Mouse (Mus musculus) MEL (cell line): ENCODE measurements at regions not wholly inside any gene's neighbourhood (a gene's known extent, or its start where the extent isn't known, plus 50 kb on each side); places are given as distances from the start of the nearest gene placed in this dataset.

Experiments
- DNase-seq: peaks from one replicate; pipeline ENCODE4 v3.0.0; 2011; ENCODE audit warnings: low read depth, low spot score
- H3K27ac ChIP-seq: 2 replicates; pipeline ENCODE4 v1.5.1; 2012; ENCODE audit warnings: low read depth, mild to moderate bottlenecking, control low read depth, low read length, moderate library complexity; ENCODE audit not compliant: control insufficient read depth
- H3K27me3 ChIP-seq, 2 experiments: fragments of 150-350 bp in 1 of 2; sonication (generic) in 1 of 2; 2 replicates each; pipeline ENCODE4 v1.6.1; 2012; ENCODE audit warnings: low read length in 2 of 2, mild to moderate bottlenecking in 2 of 2, improper control_type of control experiment in 1 of 2, moderate library complexity in 1 of 2; ENCODE audit not compliant: insufficient read depth in 2 of 2, control insufficient read depth in 1 of 2
- H3K36me3 ChIP-seq, 2 experiments: 2 replicates each; pipeline ENCODE4 v1.6.1; 2012 to 2014; ENCODE audit warnings: low read length in 2 of 2, improper control_type of control experiment in 1 of 2, inconsistent platforms in 1 of 2, mild to moderate bottlenecking in 1 of 2; ENCODE audit not compliant: insufficient read depth in 2 of 2, control insufficient read depth in 1 of 2
- H3K4me1 ChIP-seq, 2 experiments: fragments of 150-350 bp in 1 of 2; sonication (generic) in 1 of 2; 2 replicates each; pipeline ENCODE4 v1.6.1; 2012; ENCODE audit warnings: low read length in 2 of 2, improper control_type of control experiment in 1 of 2, mild to moderate bottlenecking in 1 of 2; ENCODE audit not compliant: insufficient read depth in 2 of 2, control insufficient read depth in 1 of 2
- H3K4me3 ChIP-seq, 2 experiments: fragments of 150-350 bp in 1 of 2; sonication (generic) in 1 of 2; 2 replicates each; pipeline ENCODE4 v1.5.1; 2012; ENCODE audit warnings: low read depth in 2 of 2, low read length in 2 of 2, mild to moderate bottlenecking in 2 of 2, moderate library complexity in 2 of 2, control low read depth in 1 of 2, improper control_type of control experiment in 1 of 2; ENCODE audit not compliant: control insufficient read depth in 1 of 2, insufficient read depth in 1 of 2
- H3K79me2 ChIP-seq: 2 replicates; pipeline ENCODE4 v1.6.1; 2012; ENCODE audit warnings: mild to moderate bottlenecking, low read length, moderate library complexity; ENCODE audit not compliant: control insufficient read depth, poor library complexity, insufficient read depth
- H3K9ac ChIP-seq: 2 replicates; pipeline ENCODE4 v1.6.1; 2012; ENCODE audit warnings: low read depth, mild to moderate bottlenecking, control low read depth, low read length, moderate library complexity; ENCODE audit not compliant: control insufficient read depth, poor library complexity, severe bottlenecking
- H3K9me3 ChIP-seq: fragments of 150-350 bp; sonication (generic); replicated peaks from 2 replicates; pipeline ENCODE4 v1.6.1; 2012; ENCODE audit warnings: mild to moderate bottlenecking, low read length, improper control_type of control experiment, moderate library complexity; ENCODE audit not compliant: insufficient read depth
- BHLHE40 ChIP-seq: IDR thresholded peaks from 2 replicates; pipeline ENCODE4 v1.6.1; 2012; ENCODE audit warnings: low read depth, mild to moderate bottlenecking, inconsistent platforms, low read length, improper control_type of control experiment, borderline replicate concordance
- CHD1 ChIP-seq: IDR thresholded peaks from 2 replicates; pipeline ENCODE4 v1.6.1; 2012; ENCODE audit warnings: low read depth, mild to moderate bottlenecking, inconsistent platforms, low read length, improper control_type of control experiment
- CHD2 ChIP-seq: IDR thresholded peaks from 2 replicates; pipeline ENCODE4 v1.6.1; 2011; ENCODE audit warnings: low read length, improper control_type of control experiment
- CTCF ChIP-seq, 3 experiments: IDR thresholded peaks in 2 of 3; conservative IDR thresholded peaks in 1 of 3; 2 replicates each; pipeline ENCODE4 v1.5.1; 2011 to 2012; ENCODE audit warnings: low read length in 3 of 3, low read depth in 2 of 3, mild to moderate bottlenecking in 2 of 3, improper control_type of control experiment in 1 of 3, inconsistent platforms in 1 of 3, mixed read lengths in 1 of 3, moderate library complexity in 1 of 3; ENCODE audit not compliant: control insufficient read depth in 1 of 3, insufficient read depth in 1 of 3, poor library complexity in 1 of 3, severe bottlenecking in 1 of 3
- EP300 ChIP-seq, 2 experiments: IDR thresholded peaks; 2 replicates each; pipeline ENCODE4 v1.6.1; 2011; ENCODE audit warnings: improper control_type of control experiment in 2 of 2, low read length in 2 of 2, low read depth in 1 of 2, mild to moderate bottlenecking in 1 of 2
- ETS1 ChIP-seq: IDR thresholded peaks from 2 replicates; pipeline ENCODE4 v1.6.1; 2012; ENCODE audit warnings: low read depth, mild to moderate bottlenecking, inconsistent platforms, low read length, improper control_type of control experiment, moderate library complexity
- GATA1 ChIP-seq: IDR thresholded peaks from 2 replicates; pipeline ENCODE4 v1.6.1; 2011; ENCODE audit warnings: low read depth, low read length, improper control_type of control experiment
- JUND ChIP-seq: IDR thresholded peaks from 2 replicates; pipeline ENCODE4 v1.6.1; 2011; ENCODE audit warnings: low read depth, mild to moderate bottlenecking, improper control_type of control experiment, low read length
- KAT2A ChIP-seq: conservative IDR thresholded peaks from 2 replicates; pipeline ENCODE4 v1.6.1; 2012; ENCODE audit warnings: low read depth, low read length, improper control_type of control experiment, inconsistent platforms
- MAFK ChIP-seq: IDR thresholded peaks from 2 replicates; pipeline ENCODE4 v1.6.1; 2011; ENCODE audit warnings: low read depth, mild to moderate bottlenecking, low read length, improper control_type of control experiment, borderline replicate concordance
- MXI1 ChIP-seq: IDR thresholded peaks from 2 replicates; pipeline ENCODE4 v1.6.1; 2011; ENCODE audit warnings: mild to moderate bottlenecking, low read depth, low read length, improper control_type of control experiment
- MYC ChIP-seq: IDR thresholded peaks from 2 replicates; pipeline ENCODE4 v1.6.1; 2011; ENCODE audit warnings: low read depth, mild to moderate bottlenecking, low read length, improper control_type of control experiment, moderate library complexity
- NRF1 ChIP-seq: IDR thresholded peaks from 2 replicates; pipeline ENCODE4 v1.6.1; 2014; ENCODE audit warnings: low read depth, mild to moderate bottlenecking, inconsistent platforms, low read length, improper control_type of control experiment, moderate library complexity; ENCODE audit not compliant: poor library complexity, insufficient read depth, severe bottlenecking
- POLR2A ChIP-seq, 2 experiments: IDR thresholded peaks; 2 replicates each; pipeline ENCODE4 v1.6.1; 2011 to 2012; ENCODE audit warnings: low read length in 2 of 2, mild to moderate bottlenecking in 2 of 2, control low read depth in 1 of 2, improper control_type of control experiment in 1 of 2, low read depth in 1 of 2, moderate library complexity in 1 of 2; ENCODE audit not compliant: control insufficient read depth in 1 of 2, insufficient read depth in 1 of 2, poor library complexity in 1 of 2
- RAD21 ChIP-seq: IDR thresholded peaks from 2 replicates; pipeline ENCODE4 v1.6.1; 2011; ENCODE audit warnings: mild to moderate bottlenecking, low read depth, low read length, improper control_type of control experiment
- TBP ChIP-seq: IDR thresholded peaks from 2 replicates; pipeline ENCODE4 v1.8.0; 2011; ENCODE audit warnings: low read depth, low read length, improper control_type of control experiment
- USF1 ChIP-seq: IDR thresholded peaks from 2 replicates; pipeline ENCODE4 v1.6.1; 2014; ENCODE audit warnings: low read depth, mild to moderate bottlenecking, inconsistent platforms, low read length, improper control_type of control experiment, moderate library complexity
- ZC3H11A ChIP-seq: IDR thresholded peaks from 2 replicates; pipeline ENCODE4 v1.6.1; 2012; ENCODE audit warnings: low read depth, mild to moderate bottlenecking, inconsistent platforms, low read length, improper control_type of control experiment
- ZKSCAN1 ChIP-seq: IDR thresholded peaks from 2 replicates; pipeline ENCODE4 v1.6.1; 2012; ENCODE audit warnings: low read depth, mild to moderate bottlenecking, inconsistent platforms, low read length, improper control_type of control experiment, moderate library complexity
- ZNF384 ChIP-seq: IDR thresholded peaks from 2 replicates; pipeline ENCODE4 v1.6.1; 2012; ENCODE audit warnings: low read depth, mild to moderate bottlenecking, inconsistent platforms, low read length, improper control_type of control experiment

DNA sequence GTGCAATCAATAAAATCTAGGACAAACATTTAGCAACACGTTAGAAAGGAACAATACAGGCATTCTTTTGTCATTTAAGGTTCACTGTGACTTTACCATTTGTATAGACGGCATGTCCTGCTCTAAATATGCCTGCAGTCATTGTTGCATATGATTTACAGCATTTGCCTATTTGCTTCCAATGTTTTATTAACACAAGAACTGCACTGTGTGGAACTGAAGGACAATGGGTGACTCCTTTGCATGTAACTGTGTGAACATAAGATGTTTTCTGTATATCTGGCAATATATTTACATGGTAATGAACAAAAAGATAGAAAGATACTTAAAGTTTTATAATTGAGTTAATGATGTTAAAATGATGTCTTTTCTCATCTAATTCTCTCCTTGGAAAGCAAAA is 57.1 kb downstream of the Pou4f1 start:
- H3K27me3 ChIP-seq, result no peaks in the 10 kb centered on the region
- no peak for TF ChIP-seq ZKSCAN1
- no peak for TF ChIP-seq CTCF (IDR thresholded peaks at IDR 0.05 in 2 of 3, conservative IDR thresholded peaks at IDR 0.05 in 1 of 3; ENCODE audit: control insufficient read depth in 1 of 3, insufficient read depth in 1 of 3, low read depth in 2 of 3, low read length in 3 of 3, poor library complexity in 1 of 3, severe bottlenecking in 1 of 3)
- no peak for TF ChIP-seq CHD1
- TF ChIP-seq ZC3H11A, result no peak
- TF ChIP-seq EP300 (IDR thresholded peaks at IDR 0.05; ENCODE audit: low read depth in 1 of 2, low read length in 2 of 2), result no peak
- no peak for TF ChIP-seq TBP
- no peak for TF ChIP-seq POLR2A (IDR thresholded peaks at IDR 0.05; ENCODE audit: control insufficient read depth in 1 of 2, insufficient read depth in 1 of 2, low read depth in 1 of 2, low read length in 2 of 2, poor library complexity in 1 of 2)
- TF ChIP-seq USF1, result no peak
- TF ChIP-seq NRF1, result no peak
- no peak for TF ChIP-seq KAT2A
- no peak for TF ChIP-seq GATA1
- TF ChIP-seq JUND, result no peak
- TF ChIP-seq MYC, result no peak
- no peak for TF ChIP-seq MAFK
- TF ChIP-seq CHD2, result no peak
- TF ChIP-seq, all 39 proteins: peak for 0

DNA sequence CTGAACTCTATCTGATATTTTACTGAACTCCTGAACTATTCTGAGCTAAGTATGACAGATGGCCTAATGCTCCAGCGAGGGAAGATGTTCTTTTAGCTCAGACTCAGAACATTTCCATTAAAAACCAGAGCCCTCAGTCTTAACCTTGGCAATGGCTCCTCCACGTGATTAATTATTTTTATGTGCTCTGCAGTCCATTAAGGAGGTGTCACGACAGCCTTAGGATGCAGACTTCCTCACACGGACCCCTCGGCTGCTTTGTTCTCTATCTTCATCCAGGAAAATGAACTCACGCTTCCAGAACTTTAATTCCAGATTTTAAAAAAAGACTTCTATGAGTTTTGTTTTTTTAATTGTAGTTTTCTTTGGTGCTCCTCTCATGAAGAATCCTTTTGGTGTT is 57.5 kb downstream of the Pou4f1 start:
- TF ChIP-seq ZKSCAN1, result no peak
- no peak for TF ChIP-seq CTCF (IDR thresholded peaks at IDR 0.05 in 2 of 3, conservative IDR thresholded peaks at IDR 0.05 in 1 of 3; ENCODE audit: control insufficient read depth in 1 of 3, insufficient read depth in 1 of 3, low read depth in 2 of 3, low read length in 3 of 3, poor library complexity in 1 of 3, severe bottlenecking in 1 of 3)
- no peak for TF ChIP-seq MXI1
- TF ChIP-seq ETS1, result no peak
- no peak for TF ChIP-seq POLR2A (IDR thresholded peaks at IDR 0.05; ENCODE audit: control insufficient read depth in 1 of 2, insufficient read depth in 1 of 2, low read depth in 1 of 2, low read length in 2 of 2, poor library complexity in 1 of 2)
- TF ChIP-seq ZNF384, result no peak
- TF ChIP-seq RAD21, result no peak
- no peak for TF ChIP-seq BHLHE40
- DNase-seq, result no peak
- H3K36me3 ChIP-seq, result no peaks in the 10 kb centered on the region
- no peaks in the 10 kb centered on the region for H3K27me3 ChIP-seq
- H3K9ac ChIP-seq, result no peak overlapping the region
- H3K4me1 ChIP-seq, result no peaks in the 10 kb centered on the region
- no peaks in the 10 kb centered on the region for H3K79me2 ChIP-seq
- no peak overlapping the region for H3K4me3 ChIP-seq
- no peaks in the 10 kb centered on the region for H3K9me3 ChIP-seq
- no peak overlapping the region for H3K27ac ChIP-seq

More for the DNA sequence above, 57.1 kb downstream of the Pou4f1 start:
- Histone ChIP-seq H3K4me3 (no peak overlapping the region), H3K4me1 (no peaks in the 10 kb centered on the region), H3K27ac (no peak overlapping the region), H3K36me3 (no peaks in the 10 kb centered on the region), H3K79me2 (no peaks in the 10 kb centered on the region), H3K9ac (no peak overlapping the region), H3K9me3 (no peaks in the 10 kb centered on the region)
- DNase-seq, result no peak
